Mouse (Mus musculus): ENCODE measurements around the gene Olfr1128.
"Not testable (repeated sequence)": the region's sequence is repeated elsewhere in the genome, so short reads cannot be mapped to it uniquely, and the experiment has no call there.

Gene Olfr1128

DNA sequence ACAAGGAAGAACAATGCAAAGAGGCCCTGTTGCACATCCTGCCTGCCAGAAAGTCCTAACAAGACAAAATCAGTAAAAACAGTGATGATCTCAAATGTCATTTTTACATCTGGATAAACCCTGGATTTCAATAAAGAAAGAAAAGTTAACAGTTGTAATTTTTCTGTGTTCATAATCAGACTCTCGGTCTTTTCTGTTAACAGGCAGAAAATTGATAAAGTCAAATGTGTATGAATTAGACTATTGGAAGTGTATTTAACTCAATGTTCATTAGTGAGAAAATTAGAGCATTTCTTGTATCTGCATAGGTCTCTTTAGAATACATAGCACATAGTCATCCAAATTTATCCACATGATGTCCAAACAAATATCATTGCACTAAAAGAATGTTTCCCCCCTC is at the start of gene Olfr1128:
Olfr1128 (minus strand) TSS at position 101 of the 400 bp plus-strand sequence.
- no peak for DNase-seq

- not testable (repeated sequence) for DNase-seq
Observed at GRCm38 (mm10) chr2:87573602-87574001, 28.3 kb upstream of the Olfr1128 start, which contains the start of gene Olfr1129. Gene Olfr1129 (plus strand): TSS chr2:87573902.

- no peak for DNase-seq
Observed at GRCm38 (mm10) chr2:87534826-87535225, 10.5 kb downstream of the Olfr1128 start.

- no peak for DNase-seq
Observed at GRCm38 (mm10) chr2:87531496-87531895, 13.8 kb downstream of the Olfr1128 start, which contains the start of gene Olfr153. Gene Olfr153 (plus strand): TSS chr2:87531796.

DNA sequence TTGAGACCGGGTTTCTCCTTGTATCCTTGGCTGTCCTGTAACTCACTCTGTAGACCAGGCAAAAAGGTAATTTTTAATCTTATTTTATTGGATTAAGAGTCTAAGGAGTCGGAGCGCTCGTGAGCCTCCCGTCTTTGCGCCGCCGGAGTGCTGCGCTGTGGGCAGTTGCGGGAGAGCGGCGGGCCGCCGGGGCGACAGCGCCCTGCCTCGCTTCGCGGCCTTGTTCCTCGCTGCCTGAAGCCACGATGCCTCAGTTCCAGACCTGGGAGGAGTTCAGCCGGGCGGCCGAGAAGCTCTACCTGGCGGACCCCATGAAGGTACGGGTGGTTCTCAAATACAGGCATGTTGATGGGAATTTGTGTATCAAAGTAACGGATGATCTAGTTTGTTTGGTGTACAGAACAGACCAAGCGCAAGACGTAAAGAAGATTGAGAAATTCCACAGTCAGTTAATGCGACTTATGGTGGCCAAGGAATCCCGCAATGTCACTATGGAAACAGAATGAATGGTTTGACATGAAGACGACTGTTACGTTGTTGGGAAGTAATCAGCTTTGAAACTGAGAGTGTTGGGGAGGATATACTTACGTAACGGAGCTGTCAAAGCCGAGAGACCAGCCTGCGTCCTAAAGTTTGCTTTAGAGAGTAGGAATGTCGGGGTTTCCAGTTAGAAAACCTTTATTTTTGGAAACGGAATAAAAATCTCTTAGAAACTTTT is 19.3 kb downstream of the Olfr1128 start:
- not testable (repeated sequence) for DNase-seq

- DNase-seq = no peak
Observed at GRCm38 (mm10) chr2:87520651-87521050, 24.7 kb downstream of the Olfr1128 start.

DNA sequence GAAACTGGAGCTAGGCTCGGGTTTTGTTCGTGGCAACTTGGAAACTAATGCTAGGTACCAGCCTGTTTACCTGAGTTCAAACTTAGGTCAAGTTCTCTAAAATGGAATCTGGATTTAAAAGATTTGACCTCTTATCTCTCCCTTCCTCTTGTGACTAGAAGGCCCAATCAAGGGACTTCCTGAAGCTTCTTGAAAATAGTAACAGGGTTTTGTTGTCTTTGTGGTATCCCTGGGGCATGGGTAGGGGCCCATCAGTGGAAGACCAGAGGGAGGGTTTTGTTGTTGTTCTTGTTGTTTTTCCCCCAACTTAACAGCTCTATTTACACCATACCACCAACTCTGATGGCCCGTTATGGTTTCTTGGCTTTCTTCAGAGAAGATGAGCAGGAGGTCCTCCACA is 28.8 kb downstream of the Olfr1128 start:
- no peak for DNase-seq

- no peak for DNase-seq
Observed at GRCm38 (mm10) chr2:87515457-87516060, 29.8 kb downstream of the Olfr1128 start.

DNA sequence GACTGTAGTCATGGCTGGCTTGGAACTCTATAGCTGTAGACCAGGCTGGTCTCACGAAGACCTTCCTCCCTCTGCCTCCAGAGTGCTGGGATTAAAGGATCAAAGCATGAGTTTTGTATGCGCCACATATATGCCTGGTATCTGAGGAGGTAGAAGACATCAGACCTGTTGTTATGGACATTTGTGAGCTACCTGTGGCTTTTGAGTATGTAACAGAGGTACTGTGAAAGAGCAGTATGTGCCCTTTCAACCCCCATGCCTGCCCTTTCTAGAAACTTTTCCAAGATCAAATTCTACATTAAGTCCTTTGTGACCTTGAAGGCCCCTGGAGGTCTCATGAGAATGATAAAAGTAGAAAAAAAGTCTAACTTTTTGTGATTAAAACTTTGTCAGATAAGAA is 30.3 kb downstream of the Olfr1128 start:
- DNase-seq = no peak

DNA sequence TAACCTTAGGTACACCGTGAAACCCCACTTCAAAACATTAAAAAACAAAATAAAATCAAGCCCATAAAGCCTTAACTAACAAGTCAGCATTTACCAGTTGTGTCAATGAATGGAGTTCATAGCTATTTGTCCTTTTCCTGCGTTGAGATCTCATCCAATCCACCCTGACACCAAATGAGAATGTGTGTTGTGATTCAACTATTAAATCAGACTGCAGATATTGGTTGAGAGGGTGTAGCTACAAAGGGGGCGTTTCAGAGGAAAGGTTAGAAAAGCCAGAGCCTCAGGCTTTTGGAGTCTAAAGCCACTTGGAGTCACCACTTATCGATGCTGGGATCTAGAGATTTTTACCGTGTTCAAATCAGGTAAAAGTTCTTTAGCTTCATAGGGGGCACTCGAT is 39.1 kb downstream of the Olfr1128 start, which contains the start of gene Pramel6:
Pramel6 (plus strand) TSS at position 301 of the 400 bp plus-strand sequence.
- DNase-seq = no peak

DNA sequence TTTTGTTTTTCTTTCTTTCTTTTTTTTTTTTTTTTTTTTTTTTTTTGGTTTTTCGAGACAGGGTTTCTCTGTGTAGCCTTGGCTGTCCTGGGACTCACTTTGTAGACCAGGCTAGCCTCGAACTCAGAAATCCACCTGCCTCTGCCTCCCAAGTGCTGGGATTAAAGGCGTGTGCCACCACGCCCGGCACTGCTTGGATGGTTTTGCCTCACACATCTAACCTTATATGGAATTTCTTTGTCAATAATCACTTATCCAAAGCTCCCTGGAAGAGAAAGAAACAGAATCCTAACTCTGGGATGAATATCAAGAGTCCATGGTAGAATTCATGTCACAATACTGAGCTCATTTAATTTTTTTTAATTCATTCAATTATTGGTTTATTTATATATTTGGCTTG is 48.3 kb downstream of the Olfr1128 start, which contains the start of gene Pramel7:
Pramel7 (minus strand) TSS at position 101 of the 400 bp plus-strand sequence.
- not testable (repeated sequence) for DNase-seq

Measured in kidney, postnatal 10 days (tissue).